Mouse (Mus musculus) R1 (cell line): ENCODE data around the gene Ttc8.

Experiments used
- DNase-seq: peaks from one replicate; pipeline ENCODE4 v3.0.0-alpha.2; 2018; ENCODE audit warnings: low read depth, low spot score

The Ttc8 gene

GRCm38 (mm10) chr12:98973461-98973860 lies 53.1 kb downstream of the Ttc8 start:
- DNase-seq: peak; percentile 53

- no peak for DNase-seq
Measured at GRCm38 (mm10) chr12:98974157-98974804, 53.9 kb downstream of the Ttc8 start.

- peak; percentile 70 for DNase-seq
Measured at GRCm38 (mm10) chr12:98981081-98981480, 60.7 kb downstream of the Ttc8 start.

GRCm38 (mm10) chr12:98984785-98985184 lies 64.4 kb downstream of the Ttc8 start:
- DNase-seq: no peak

- DNase-seq: no peak
Measured at GRCm38 (mm10) chr12:98991076-98991829, 70.9 kb downstream of the Ttc8 start.

- DNase-seq: no peak
Measured at GRCm38 (mm10) chr12:98991830-98992216, 71.4 kb downstream of the Ttc8 start.

- no peak for DNase-seq
Measured at GRCm38 (mm10) chr12:98993736-98994135, 73.4 kb downstream of the Ttc8 start.

GRCm38 (mm10) chr12:98994366-98994765 lies 74.0 kb downstream of the Ttc8 start:
- DNase-seq: no peak

- no peak for DNase-seq
Measured at GRCm38 (mm10) chr12:98995881-98996280, 75.5 kb downstream of the Ttc8 start.

GRCm38 (mm10) chr12:98996581-98996988 lies 76.2 kb downstream of the Ttc8 start:
- no peak for DNase-seq

GRCm38 (mm10) chr12:98997046-98997445 lies 76.7 kb downstream of the Ttc8 start:
- no peak for DNase-seq

GRCm38 (mm10) chr12:98998662-98999428 lies 78.5 kb downstream of the Ttc8 start:
- no peak for DNase-seq

GRCm38 (mm10) chr12:99000310-99000709 lies 79.9 kb downstream of the Ttc8 start:
- no peak for DNase-seq

GRCm38 (mm10) chr12:99003046-99003445 lies 82.7 kb downstream of the Ttc8 start:
- peak; percentile 58 for DNase-seq

GRCm38 (mm10) chr12:99004752-99005151 lies 84.4 kb downstream of the Ttc8 start:
- DNase-seq: no peak

- no peak for DNase-seq
Measured at GRCm38 (mm10) chr12:99008786-99009185, 88.4 kb downstream of the Ttc8 start.

GRCm38 (mm10) chr12:99009430-99009829 lies 89.1 kb downstream of the Ttc8 start:
- no peak for DNase-seq

- no peak for DNase-seq
Measured at GRCm38 (mm10) chr12:99010044-99010443, 89.7 kb downstream of the Ttc8 start.

GRCm38 (mm10) chr12:99011161-99011861 lies 90.9 kb downstream of the Ttc8 start:
- DNase-seq: peak; percentile 91

- DNase-seq: no peak
Measured at GRCm38 (mm10) chr12:99015870-99016269, 95.5 kb downstream of the Ttc8 start.

- DNase-seq: peak; percentile 16
Measured at GRCm38 (mm10) chr12:99024430-99024960, 104.1 kb downstream of the Ttc8 start.

GRCm38 (mm10) chr12:99026291-99026690 lies 105.9 kb downstream of the Ttc8 start:
- DNase-seq: no peak
